Mouse (Mus musculus) brain, embryonic 14.5 days (tissue): ENCODE measurements around the gene Ttll3.

Experiments used
- CTCF ChIP-seq: fragments of 200-500 bp; IDR thresholded peaks from 2 replicates; pipeline ENCODE4 v1.5.1; 2012; ENCODE audit warnings: inconsistent platforms, mild to moderate bottlenecking, moderate library complexity, borderline replicate concordance; ENCODE audit not compliant: insufficient read depth, insufficient read length; ENCODE audit errors: extremely low read depth
- POLR2A ChIP-seq: fragments of 200-500 bp; IDR thresholded peaks from 2 replicates; pipeline ENCODE4 v1.6.1; 2012; ENCODE audit warnings: mild to moderate bottlenecking, inconsistent platforms, borderline replicate concordance; ENCODE audit not compliant: poor library complexity, insufficient read depth, insufficient read length, severe bottlenecking; ENCODE audit errors: extremely low read depth

- no peak for TF ChIP-seq CTCF
- TF ChIP-seq POLR2A: peak; percentile 50; the same call in 1 of the 2 replicates
Observed at GRCm38 (mm10) chr6:113442442-113443090, 53.5 kb downstream of the Ttll3 start, which contains the start of gene Jagn1.
